Mouse (Mus musculus) G1E (cell line): ENCODE measurements around the gene Cryba4.

Source experiments
- CTCF ChIP-seq: IDR thresholded peaks from 2 replicates; pipeline ENCODE4 v1.5.1; 2012; ENCODE audit warnings: low read depth, low read length, inconsistent platforms, mixed read lengths
- POLR2AphosphoS5 ChIP-seq: IDR thresholded peaks from 2 replicates; pipeline ENCODE4 v1.6.1; 2012; ENCODE audit warnings: low read depth, low read length, inconsistent platforms; ENCODE audit not compliant: insufficient replicate concordance
- TAL1 ChIP-seq: conservative IDR thresholded peaks from 2 replicates; pipeline ENCODE4 v1.6.1; 2012; ENCODE audit warnings: low read depth, low read length, inconsistent platforms, mixed read lengths

DNA sequence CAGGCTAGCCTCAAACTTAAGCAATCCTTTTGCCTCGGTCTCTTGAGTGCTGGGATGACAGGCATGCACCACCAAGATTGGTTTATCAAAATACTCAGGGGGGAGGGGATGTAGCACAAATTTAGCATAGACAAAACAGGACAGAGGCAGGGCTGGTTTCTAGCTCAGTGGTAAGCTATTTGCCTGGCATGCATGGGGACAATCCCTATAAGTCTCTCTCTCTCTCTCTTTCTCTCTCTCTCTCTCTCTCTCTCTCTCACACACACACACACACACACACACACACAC lies 8.1 kb downstream of the Cryba4 start:
- no peak for TF ChIP-seq CTCF
- no peak for TF ChIP-seq POLR2AphosphoS5
- no peak for TF ChIP-seq TAL1
